Mouse (Mus musculus): ENCODE results near the gene Gnmt. TPM values are rescaled to one million over a fixed set of nuclear protein-coding genes. Genes with fewer than 3 reads are reported as not detected.

Gene Gnmt
- 0.77 and 1.1 TPM in 2 replicates for polyA plus RNA-seq (2012; rRNA removed)
- polyA plus RNA-seq (2014; fragmentation: Nextera tagmentation; extraction: Ambion mirVana), result 0.46 and 0.78 TPM in 2 replicates

DNA sequence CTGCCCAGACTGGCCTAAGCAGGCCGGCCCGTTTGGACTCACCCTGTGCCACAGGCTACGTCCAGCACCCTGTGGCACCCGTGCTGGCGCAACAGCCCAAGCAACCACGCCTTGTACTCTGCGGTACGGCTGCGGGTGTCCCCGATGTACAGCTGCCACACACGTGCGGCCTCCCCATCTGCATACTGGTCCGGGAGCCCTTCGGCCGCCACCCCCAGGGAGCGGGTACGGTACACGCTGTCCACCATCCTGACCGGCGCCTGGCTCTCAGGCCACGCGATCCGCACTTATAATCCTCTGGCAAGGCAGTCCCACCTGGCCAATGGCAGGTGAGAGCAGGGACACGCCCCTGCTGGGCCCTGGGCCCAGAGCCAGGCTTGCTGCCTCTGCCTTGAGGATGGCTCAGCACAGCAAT lies at the start of gene Gnmt:
Gnmt (minus strand) TSS at position 265 of the 415 bp plus-strand sequence.
- Histone ChIP-seq H3K4me2 (replicated peaks; ENCODE audit: low read depth, low read length, severe bottlenecking) (peak within 1 kb of the TSS; percentile 15; the same call in 1 of the 2 replicates), H3K36me3 (ENCODE audit: control insufficient read depth, insufficient read depth, low read length) (peaks cover 24% of the 10 kb centered on the region), H3K4me1 (ENCODE audit: control insufficient read depth, insufficient read depth, low read length) (no peaks in the 10 kb centered on the region), H3K4me3 (replicated peaks; ENCODE audit: low read length) (peak within 1 kb of the TSS; percentile 10; the same call in 1 of the 2 replicates), H3K9ac (ENCODE audit: low read depth, low read length, severe bottlenecking) (0 out of 2 replicates have a peak within 1 kb of the TSS, but pooled peaks have one; percentile 16), H3K27ac (replicated peaks; ENCODE audit: low read depth, low read length) (no peak within 1 kb of the TSS), H3K27me3 (ENCODE audit: control insufficient read depth, insufficient read depth, low read length) (no peaks in the 10 kb centered on the region), H3K9me3 (ENCODE audit: control insufficient read depth, low read length) (no peaks in the 10 kb centered on the region)
- WGBS, result 13% methylated on average over 24 of the region's 24 CpGs
- ATAC-seq (ENCODE audit: low FRiP score, low read depth), result no peak
- DNase-seq (ENCODE audit: low spot score), result no peak
- TF ChIP-seq POLR2A (IDR thresholded peaks at IDR 0.05; ENCODE audit: borderline replicate concordance, extremely low read depth, insufficient read depth, insufficient read length), result no peak

DNA sequence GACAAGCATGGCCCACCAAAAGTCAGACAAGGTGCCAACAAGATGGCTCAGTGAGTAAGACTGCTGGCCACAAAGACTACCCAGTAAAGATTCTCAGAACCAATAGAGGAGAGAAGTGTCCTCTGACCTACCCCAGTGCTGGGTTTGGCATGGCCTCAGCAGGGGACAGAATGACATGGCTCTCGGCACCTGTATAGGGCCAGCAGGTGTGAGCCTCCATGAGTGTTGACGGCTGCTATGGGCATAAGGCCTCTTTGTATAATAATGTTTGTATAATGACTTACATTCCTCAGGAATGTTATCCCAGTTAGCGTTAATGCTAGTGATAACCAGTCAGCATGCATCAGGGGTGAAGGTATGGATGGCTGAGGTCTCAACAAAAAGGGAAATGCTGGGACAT lies 47.1 kb upstream of the Gnmt start:
- H3K27ac ChIP-seq (replicated peaks; ENCODE audit: low read depth, low read length), result no peak overlapping the region
- H3K4me3 ChIP-seq (replicated peaks; ENCODE audit: low read length), result no peak overlapping the region
- no peak overlapping the region for H3K9ac ChIP-seq (ENCODE audit: low read depth, low read length, severe bottlenecking)
- peaks cover 10% of the 10 kb centered on the region for H3K4me1 ChIP-seq (ENCODE audit: control insufficient read depth, insufficient read depth, low read length)
- H3K4me2 ChIP-seq (replicated peaks; ENCODE audit: low read depth, low read length, severe bottlenecking), result no peak overlapping the region
- no peak for TF ChIP-seq POLR2A (IDR thresholded peaks at IDR 0.05; ENCODE audit: borderline replicate concordance, extremely low read depth, insufficient read depth, insufficient read length)
- no peaks in the 10 kb centered on the region for H3K9me3 ChIP-seq (ENCODE audit: control insufficient read depth, low read length)
- ATAC-seq (ENCODE audit: low FRiP score, low read depth) (no peak), DNase-seq (ENCODE audit: low spot score) (no peak)
- no peaks in the 10 kb centered on the region for H3K27me3 ChIP-seq (ENCODE audit: control insufficient read depth, insufficient read depth, low read length)
- H3K36me3 ChIP-seq (ENCODE audit: control insufficient read depth, insufficient read depth, low read length), result peaks cover 61% of the 10 kb centered on the region
- 90% methylated on average over 3 of the region's 3 CpGs for WGBS

DNA sequence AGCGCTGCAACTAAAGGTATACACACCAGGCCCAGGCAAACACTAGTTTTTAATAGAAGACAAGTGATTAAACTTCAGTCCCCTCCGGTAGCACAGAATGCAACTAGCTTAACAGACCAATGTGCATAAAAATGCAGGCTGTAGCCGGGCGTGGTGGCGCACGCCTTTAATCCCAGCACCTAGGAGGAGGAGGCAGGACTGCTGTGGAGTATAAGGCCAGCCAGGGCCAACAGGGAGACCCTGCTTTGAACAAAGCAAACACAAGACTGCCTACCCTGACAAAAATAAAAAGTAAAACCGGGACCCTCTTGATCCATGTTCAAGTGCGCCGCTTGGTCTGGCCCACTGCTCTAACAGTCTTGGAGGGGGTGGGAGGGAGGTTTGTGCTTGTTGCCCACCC lies 46.1 kb upstream of the Gnmt start:
- Histone ChIP-seq H3K4me3 (replicated peaks; ENCODE audit: low read length) (no peak overlapping the region), H3K9ac (ENCODE audit: low read depth, low read length, severe bottlenecking) (no peak overlapping the region), H3K27ac (replicated peaks; ENCODE audit: low read depth, low read length) (no peak overlapping the region), H3K9me3 (ENCODE audit: control insufficient read depth, low read length) (no peaks in the 10 kb centered on the region), H3K36me3 (ENCODE audit: control insufficient read depth, insufficient read depth, low read length) (peaks cover 53% of the 10 kb centered on the region), H3K4me1 (ENCODE audit: control insufficient read depth, insufficient read depth, low read length) (peaks cover 10% of the 10 kb centered on the region), H3K4me2 (replicated peaks; ENCODE audit: low read depth, low read length, severe bottlenecking) (no peak overlapping the region), H3K27me3 (ENCODE audit: control insufficient read depth, insufficient read depth, low read length) (no peaks in the 10 kb centered on the region)
- no peak for DNase-seq (ENCODE audit: low spot score)
- ATAC-seq (ENCODE audit: low FRiP score, low read depth), result no peak
- WGBS, result 92% methylated on average over 9 of the region's 9 CpGs
- no peak for TF ChIP-seq POLR2A (IDR thresholded peaks at IDR 0.05; ENCODE audit: borderline replicate concordance, extremely low read depth, insufficient read depth, insufficient read length)

DNA sequence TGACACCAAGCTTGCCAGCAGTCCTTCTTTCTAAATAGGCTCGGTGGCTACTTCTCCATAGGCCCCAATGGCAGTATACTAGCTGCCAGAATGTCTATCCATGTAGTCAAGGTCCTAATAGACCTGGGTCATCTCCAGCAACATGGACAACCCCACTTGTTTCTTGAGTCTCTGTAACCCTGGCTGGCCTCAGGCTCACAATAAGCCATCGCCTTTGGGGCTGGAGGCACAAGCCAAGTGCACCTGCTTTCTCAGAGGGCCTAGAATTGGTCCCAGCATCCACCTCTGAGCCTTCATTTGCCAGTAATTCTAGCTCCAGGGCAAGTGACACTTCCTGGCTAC lies 45.1 kb upstream of the Gnmt start:
- H3K27ac ChIP-seq (replicated peaks; ENCODE audit: low read depth, low read length), result no peak overlapping the region
- WGBS, result 50% methylated on average over 2 of the region's 2 CpGs
- peaks cover 44% of the 10 kb centered on the region for H3K36me3 ChIP-seq (ENCODE audit: control insufficient read depth, insufficient read depth, low read length)
- no peaks in the 10 kb centered on the region for H3K27me3 ChIP-seq (ENCODE audit: control insufficient read depth, insufficient read depth, low read length)
- peak overlapping the region; percentile 58; the same call in 1 of the 2 replicates for H3K4me2 ChIP-seq (replicated peaks; ENCODE audit: low read depth, low read length, severe bottlenecking)
- no peak overlapping the region for H3K4me3 ChIP-seq (replicated peaks; ENCODE audit: low read length)
- peaks cover 10% of the 10 kb centered on the region for H3K4me1 ChIP-seq (ENCODE audit: control insufficient read depth, insufficient read depth, low read length)
- ATAC-seq (ENCODE audit: low FRiP score, low read depth), result no peak
- DNase-seq (ENCODE audit: low spot score), result no peak
- TF ChIP-seq POLR2A (IDR thresholded peaks at IDR 0.05; ENCODE audit: borderline replicate concordance, extremely low read depth, insufficient read depth, insufficient read length), result no peak
- H3K9me3 ChIP-seq (ENCODE audit: control insufficient read depth, low read length), result no peaks in the 10 kb centered on the region
- H3K9ac ChIP-seq (ENCODE audit: low read depth, low read length, severe bottlenecking), result no peak overlapping the region

DNA sequence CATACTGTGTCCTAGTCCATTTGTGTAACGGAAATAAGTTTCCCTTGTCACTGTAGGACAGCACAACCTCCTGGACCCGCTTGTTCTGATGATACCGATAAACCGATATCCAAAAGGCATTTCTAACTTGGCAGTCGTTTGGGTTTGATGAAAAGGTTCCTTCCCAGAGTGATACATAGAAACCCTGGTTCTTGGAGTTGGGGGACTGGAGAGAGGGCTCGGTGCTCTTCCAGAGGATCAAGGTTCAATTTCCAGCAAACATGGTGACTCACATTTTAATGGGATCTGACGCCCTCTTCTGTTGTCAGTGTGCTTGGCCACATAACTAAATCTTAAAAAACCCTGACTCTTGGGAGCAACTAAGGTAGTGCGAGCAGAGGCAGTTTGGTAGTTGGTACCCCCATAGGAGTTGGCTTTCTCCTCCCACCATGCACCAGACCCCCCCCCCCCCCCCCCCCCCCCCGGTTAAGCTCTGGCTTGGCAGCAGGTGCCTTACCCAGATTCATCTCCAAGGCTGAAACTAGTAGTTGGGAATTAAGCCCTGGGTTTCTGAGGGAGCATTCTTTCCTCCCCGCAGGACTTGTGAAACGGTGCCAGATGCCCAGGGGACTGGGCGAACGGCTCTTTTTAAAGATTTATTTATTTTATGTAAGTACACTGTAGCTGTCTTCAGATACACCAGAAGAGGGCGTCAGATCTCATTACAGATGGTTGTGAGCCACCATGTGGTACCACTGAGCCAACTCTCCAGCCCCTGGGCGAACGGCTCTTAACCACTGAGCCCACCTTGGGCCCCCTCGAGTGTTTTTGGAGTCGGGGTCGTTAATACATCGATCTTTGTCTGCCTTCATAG lies 44.5 kb upstream of the Gnmt start:
- H3K4me2 ChIP-seq (replicated peaks; ENCODE audit: low read depth, low read length, severe bottlenecking), result peak overlapping the region; percentile 58
- TF ChIP-seq POLR2A (IDR thresholded peaks at IDR 0.05; ENCODE audit: borderline replicate concordance, extremely low read depth, insufficient read depth, insufficient read length), result no peak
- H3K9ac ChIP-seq (ENCODE audit: low read depth, low read length, severe bottlenecking), result peak overlapping the region; percentile 83
- H3K27me3 ChIP-seq (ENCODE audit: control insufficient read depth, insufficient read depth, low read length), result no peaks in the 10 kb centered on the region
- H3K27ac ChIP-seq (replicated peaks; ENCODE audit: low read depth, low read length), result peak overlapping the region; percentile 84
- H3K4me3 ChIP-seq (replicated peaks; ENCODE audit: low read length), result peak overlapping the region; percentile 92
- H3K4me1 ChIP-seq (ENCODE audit: control insufficient read depth, insufficient read depth, low read length), result peaks cover 10% of the 10 kb centered on the region
- DNase-seq (ENCODE audit: low spot score) (peak; percentile 41), ATAC-seq (ENCODE audit: low FRiP score, low read depth) (no peak)
- 8% methylated on average over 19 of the region's 20 CpGs for WGBS
- H3K36me3 ChIP-seq (ENCODE audit: control insufficient read depth, insufficient read depth, low read length), result peaks cover 38% of the 10 kb centered on the region
- no peaks in the 10 kb centered on the region for H3K9me3 ChIP-seq (ENCODE audit: control insufficient read depth, low read length)

Measured in limb, embryonic 14.5 days (tissue).